Mouse (Mus musculus): Measurements from ENCODE around the gene Clpx. TPM values are rescaled to one million over a fixed set of nuclear protein-coding genes. Genes with fewer than 3 reads are reported as not detected.

Clpx gene
- polyA plus RNA-seq, 1 experiment from 2014 or later: 62.3 TPM

DNA sequence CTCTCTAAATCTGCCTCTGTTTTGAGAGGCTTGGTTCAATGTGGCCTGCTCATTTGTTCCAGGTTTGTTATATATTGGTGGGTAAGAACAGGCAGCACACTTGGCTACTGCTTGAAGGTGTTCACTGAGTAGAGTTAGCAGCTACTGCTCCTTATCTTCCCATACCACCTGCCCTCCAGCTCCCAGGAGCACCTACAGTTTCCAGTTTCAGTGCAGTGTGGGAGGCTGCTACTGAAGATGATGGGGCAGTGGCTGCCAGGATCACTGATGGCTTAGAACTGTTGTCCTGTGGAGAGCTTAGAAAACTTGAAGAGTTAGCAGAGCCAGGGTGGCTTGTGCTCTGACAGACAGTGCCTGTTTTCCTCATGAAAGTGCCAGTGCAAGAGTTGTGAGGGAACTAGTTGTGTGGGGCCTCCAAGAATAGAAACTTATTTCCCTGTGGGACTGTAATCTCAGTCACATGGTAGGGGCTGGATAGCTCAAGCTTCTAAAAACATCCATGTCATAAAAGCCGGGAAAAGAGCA is 65.0 kb downstream of the Clpx start:
- H3K4me2 ChIP-seq (replicated peaks): no peak overlapping the region
- H3K36me3 ChIP-seq: peaks cover 76% of the 10 kb centered on the region
- ATAC-seq (ENCODE audit: low FRiP score, low read depth): no peak
- no peaks in the 10 kb centered on the region for H3K9me3 ChIP-seq
- no peaks in the 10 kb centered on the region for H3K27me3 ChIP-seq
- 90% methylated on average over 1 of the region's 1 CpGs for whole genome bisulfite sequencing
- H3K4me1 ChIP-seq: no peaks in the 10 kb centered on the region
- no peak overlapping the region for H3K4me3 ChIP-seq
- no peak overlapping the region for H3K27ac ChIP-seq
- H3K9ac ChIP-seq: no peak overlapping the region

- Histone ChIP-seq H3K4me3 (no peak within 1 kb of the TSS), H3K9me3 (no peaks in the 10 kb centered on the region), H3K4me1 (no peaks in the 10 kb centered on the region), H3K4me2 (replicated peaks) (no peak within 1 kb of the TSS), H3K27me3 (no peaks in the 10 kb centered on the region), H3K9ac (no peak within 1 kb of the TSS), H3K36me3 (peaks cover 66% of the 10 kb centered on the region), H3K27ac (no peak within 1 kb of the TSS)
- WGBS: 92% methylated on average over 16 of the region's 16 CpGs
- ATAC-seq (ENCODE audit: low FRiP score, low read depth): no peak
Observed at GRCm38 (mm10) chr9:65360641-65361448, 66.8 kb downstream of the Clpx start, which contains the start of gene Ubap1l. Ubap1l (plus strand) TSS chr9:65361041.

- H3K27ac ChIP-seq: no peak overlapping the region
- peaks cover 42% of the 10 kb centered on the region for H3K36me3 ChIP-seq
- WGBS: 58% methylated on average over 9 of the region's 9 CpGs
- H3K4me1 ChIP-seq: no peaks in the 10 kb centered on the region
- no peaks in the 10 kb centered on the region for H3K27me3 ChIP-seq
- no peak overlapping the region for H3K4me3 ChIP-seq
- no peak for ATAC-seq (ENCODE audit: low FRiP score, low read depth)
- no peaks in the 10 kb centered on the region for H3K9me3 ChIP-seq
- H3K4me2 ChIP-seq (replicated peaks): no peak overlapping the region
- no peak overlapping the region for H3K9ac ChIP-seq
Observed at GRCm38 (mm10) chr9:65363684-65364083, 69.6 kb downstream of the Clpx start.

DNA sequence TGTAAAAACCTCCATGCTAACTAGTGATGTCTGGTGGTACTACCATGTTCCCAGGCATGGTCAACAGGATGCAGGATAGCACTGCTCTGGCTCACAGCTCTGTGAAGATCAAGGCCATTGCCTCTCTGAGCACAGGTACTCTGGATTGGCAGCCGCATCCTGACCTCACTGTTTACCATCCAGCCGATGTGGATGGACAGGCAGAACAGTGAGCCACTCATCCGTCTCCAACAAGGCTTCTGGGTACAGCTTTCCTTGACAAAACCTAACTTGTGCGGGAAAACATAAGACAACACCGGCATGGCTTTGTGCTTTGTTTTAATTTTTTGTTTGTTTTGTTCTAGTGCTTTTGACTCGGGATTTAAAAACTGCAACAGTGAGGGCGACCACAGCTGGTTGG is 71.7 kb downstream of the Clpx start:
- Histone ChIP-seq H3K27me3 (no peaks in the 10 kb centered on the region), H3K4me2 (replicated peaks) (no peak overlapping the region), H3K9me3 (no peaks in the 10 kb centered on the region), H3K36me3 (peaks cover 24% of the 10 kb centered on the region), H3K9ac (no peak overlapping the region), H3K4me3 (no peak overlapping the region), H3K4me1 (no peaks in the 10 kb centered on the region), H3K27ac (no peak overlapping the region)
- 92% methylated on average over 7 of the region's 7 CpGs for WGBS
- no peak for ATAC-seq (ENCODE audit: low FRiP score, low read depth)

GRCm38 (mm10) chr9:65371756-65372155 is 77.7 kb downstream of the Clpx start:
- H3K36me3 ChIP-seq: peaks cover 12% of the 10 kb centered on the region
- H3K27ac ChIP-seq: no peak overlapping the region
- no peak for ATAC-seq (ENCODE audit: low FRiP score, low read depth)
- H3K4me3 ChIP-seq: no peak overlapping the region
- no peaks in the 10 kb centered on the region for H3K4me1 ChIP-seq
- WGBS: 78% methylated on average over 24 of the region's 24 CpGs
- no peaks in the 10 kb centered on the region for H3K27me3 ChIP-seq
- no peak overlapping the region for H3K4me2 ChIP-seq (replicated peaks)
- no peaks in the 10 kb centered on the region for H3K9me3 ChIP-seq
- no peak overlapping the region for H3K9ac ChIP-seq

- 74% methylated on average over 4 of the region's 4 CpGs for WGBS
- Histone ChIP-seq H3K4me3 (no peak overlapping the region), H3K36me3 (peaks cover 19% of the 10 kb centered on the region), H3K4me1 (no peaks in the 10 kb centered on the region), H3K4me2 (replicated peaks) (no peak overlapping the region), H3K27ac (no peak overlapping the region), H3K27me3 (no peaks in the 10 kb centered on the region), H3K9ac (no peak overlapping the region), H3K9me3 (no peaks in the 10 kb centered on the region)
- no peak for ATAC-seq (ENCODE audit: low FRiP score, low read depth)
Observed at GRCm38 (mm10) chr9:65372449-65372848, 78.4 kb downstream of the Clpx start.

- Histone ChIP-seq H3K36me3 (peaks cover 24% of the 10 kb centered on the region), H3K4me1 (no peaks in the 10 kb centered on the region), H3K9ac (peak overlapping the region; percentile 31; the same call in 1 of the 2 replicates), H3K27ac (no peak overlapping the region), H3K4me3 (no peak overlapping the region), H3K9me3 (no peaks in the 10 kb centered on the region), H3K27me3 (no peaks in the 10 kb centered on the region), H3K4me2 (replicated peaks) (no peak overlapping the region)
- 52% methylated on average over 5 of the region's 5 CpGs for WGBS
- ATAC-seq (ENCODE audit: low FRiP score, low read depth): no peak
Observed at GRCm38 (mm10) chr9:65374468-65375162, 80.6 kb downstream of the Clpx start.

GRCm38 (mm10) chr9:65375163-65375934 is 81.3 kb downstream of the Clpx start:
- Histone ChIP-seq H3K9ac (peak overlapping the region; percentile 31; the same call in 1 of the 2 replicates), H3K4me2 (replicated peaks) (no peak overlapping the region), H3K36me3 (peaks cover 24% of the 10 kb centered on the region), H3K27me3 (no peaks in the 10 kb centered on the region), H3K4me1 (no peaks in the 10 kb centered on the region), H3K4me3 (no peak overlapping the region), H3K27ac (no peak overlapping the region), H3K9me3 (no peaks in the 10 kb centered on the region)
- 72% methylated on average over 8 of the region's 9 CpGs for whole genome bisulfite sequencing
- no peak for ATAC-seq (ENCODE audit: low FRiP score, low read depth)

Other genes starting within 250 kb of the Clpx start
- gene Igdcc4, start 192.8 kb upstream of the Clpx start, polyA plus RNA-seq (2015; fragmentation: Nextera tagmentation; extraction: Ambion mirVana): 24.7 and 27.6 TPM in 2 replicates
- gene Igdcc3, start 153.1 kb upstream of the Clpx start, polyA plus RNA-seq (2015; fragmentation: Nextera tagmentation; extraction: Ambion mirVana): 1.2 and 2.1 TPM in 2 replicates
- gene Parp16, start 98.9 kb upstream of the Clpx start, polyA plus RNA-seq (2015; fragmentation: Nextera tagmentation; extraction: Ambion mirVana): 7.0 and 7.1 TPM in 2 replicates
- gene Cilp, start 29.1 kb upstream of the Clpx start, polyA plus RNA-seq (2015; fragmentation: Nextera tagmentation; extraction: Ambion mirVana): 1.9 TPM in 2 replicates
- gene Pdcd7, start 51.8 kb downstream of the Clpx start, polyA plus RNA-seq (2015; fragmentation: Nextera tagmentation; extraction: Ambion mirVana): 10.4 and 10.6 TPM in 2 replicates
- gene Ubap1l, start 66.8 kb downstream of the Clpx start, polyA plus RNA-seq (2015; fragmentation: Nextera tagmentation; extraction: Ambion mirVana): 0.42 and 0.49 TPM in 2 replicates
- 1.4 and 1.6 TPM in 2 replicates for gene Kbtbd13, start 97.4 kb downstream of the Clpx start, polyA plus RNA-seq (2015; fragmentation: Nextera tagmentation; extraction: Ambion mirVana)
- 9.7 and 11.1 TPM in 2 replicates for gene Rasl12, start 104.2 kb downstream of the Clpx start, polyA plus RNA-seq (2015; fragmentation: Nextera tagmentation; extraction: Ambion mirVana)
- gene Slc51b, start 128.7 kb downstream of the Clpx start, polyA plus RNA-seq (2015; fragmentation: Nextera tagmentation; extraction: Ambion mirVana): not detected in 2 replicates
- gene Mtfmt, start 141.5 kb downstream of the Clpx start, polyA plus RNA-seq (2015; fragmentation: Nextera tagmentation; extraction: Ambion mirVana): 24.2 and 25.2 TPM in 2 replicates
- 141 and 144 TPM in 2 replicates for gene Spg21, start 166.7 kb downstream of the Clpx start, polyA plus RNA-seq (2015; fragmentation: Nextera tagmentation; extraction: Ambion mirVana)
- gene Ankdd1a, start 225.9 kb downstream of the Clpx start, polyA plus RNA-seq (2015; fragmentation: Nextera tagmentation; extraction: Ambion mirVana): not detected in 2 replicates